Mouse (Mus musculus) testis, adult 2 months (tissue): ENCODE results near the gene Hmgcll1.

Experiments
- CTCF ChIP-seq: fragments of 200-500 bp; IDR thresholded peaks from 2 replicates; pipeline ENCODE4 v1.5.1; 2012; ENCODE audit warnings: low read depth, mild to moderate bottlenecking, inconsistent platforms, low read length, moderate library complexity; ENCODE audit not compliant: control insufficient read depth, insufficient read depth, insufficient replicate concordance
- POLR2A ChIP-seq: fragments of 200-500 bp; IDR thresholded peaks from 2 replicates; pipeline ENCODE4 v1.6.1; 2012; ENCODE audit warnings: low read depth, mild to moderate bottlenecking, inconsistent platforms, low read length, moderate library complexity; ENCODE audit not compliant: control insufficient read depth

- TF ChIP-seq CTCF (no peak), POLR2A (no peak)
Measured at GRCm38 (mm10) chr9:76043341-76043740, 28.7 kb downstream of the Hmgcll1 start.
